Mouse (Mus musculus) left cerebral cortex, adult 18-20 months (tissue): Measurements from ENCODE around the gene Dnajb4. TPM values are rescaled to one million over a fixed set of nuclear protein-coding genes. Genes with fewer than 3 reads are reported as not detected.
"Not testable (repeated sequence)": the region's sequence is repeated elsewhere in the genome, so short reads cannot be mapped to it uniquely, and the experiment has no call there.

Experiments used
- DNase-seq, 2 experiments: peaks; one replicate each; pipeline ENCODE4 v3.0.0; 2021 to 2022; ENCODE audit warnings: low spot score in 2 of 2, mixed read lengths in 1 of 2
- total RNA-seq, 2 experiments: library from RNA; stranded (reverse); gene quantifications; 2 replicates each; pipeline ENCODE4 v1.2.3; 2021

Gene Dnajb4
- total RNA-seq, 2 experiments from 2014 or later: 74.9 to 82.4 TPM

- no peak for DNase-seq
Measured at GRCm38 (mm10) chr3:152151725-152152482, 58.2 kb downstream of the Dnajb4 start.

DNA sequence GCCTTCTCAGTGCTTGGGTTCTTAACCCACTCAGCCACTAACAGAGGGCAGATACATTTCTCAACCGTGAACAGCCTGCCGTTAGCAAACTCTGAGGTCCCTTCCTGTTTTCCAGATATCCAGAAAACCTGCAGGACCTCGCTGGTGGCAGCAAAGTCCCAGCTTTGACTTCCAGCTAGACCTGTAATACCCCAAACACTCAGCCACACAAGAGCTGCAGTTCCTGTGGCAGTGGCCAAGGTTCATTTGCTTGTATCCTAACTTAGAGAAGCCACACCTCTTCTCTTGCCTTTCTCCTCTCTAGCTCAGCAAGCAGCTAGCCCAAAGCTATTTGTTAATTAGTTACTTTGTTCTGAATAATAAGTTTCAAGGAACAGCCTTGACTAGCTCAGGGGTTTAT is 60.2 kb downstream of the Dnajb4 start:
- DNase-seq: no peak

DNA sequence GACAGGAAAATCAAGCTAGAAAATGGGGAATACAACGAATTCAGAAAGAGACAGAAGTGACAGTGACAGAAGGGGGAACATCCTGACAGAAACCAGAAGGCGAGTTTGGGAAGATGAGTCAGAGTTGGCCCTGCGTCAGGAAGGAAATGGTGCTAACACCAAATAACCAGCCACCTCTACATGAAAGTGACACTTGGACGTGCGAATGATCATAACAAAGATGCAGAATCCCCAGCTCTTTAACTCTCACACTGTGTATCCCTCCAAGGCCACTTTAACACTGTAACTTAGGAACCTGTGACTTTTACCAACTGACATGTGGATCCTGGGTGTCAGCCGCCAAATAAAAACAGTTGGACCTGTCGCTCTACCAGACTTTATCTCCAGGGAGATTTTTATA is 60.7 kb downstream of the Dnajb4 start:
- no peak for DNase-seq

GRCm38 (mm10) chr3:152147085-152147831 is 62.8 kb downstream of the Dnajb4 start:
- DNase-seq: no peak

DNA sequence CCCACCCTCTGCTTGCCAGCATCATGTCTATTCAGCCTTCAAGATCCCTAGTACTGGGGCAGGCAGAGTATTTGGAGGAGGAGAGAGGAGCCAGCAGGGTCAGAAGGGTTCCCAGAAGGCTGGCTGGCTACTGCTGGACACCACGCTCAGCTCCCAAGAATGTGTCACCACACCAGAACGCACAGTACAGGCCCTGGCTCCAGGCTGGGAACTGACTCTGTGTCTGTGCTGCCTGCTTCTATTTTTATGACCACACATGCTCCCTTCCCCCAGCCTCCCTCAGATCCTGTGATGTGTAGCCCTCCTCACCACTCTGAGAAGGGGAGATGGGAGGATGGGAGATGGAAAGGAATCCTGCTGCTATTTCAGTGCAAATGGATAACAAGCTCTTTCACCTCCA is 64.9 kb downstream of the Dnajb4 start:
- no peak for DNase-seq

DNA sequence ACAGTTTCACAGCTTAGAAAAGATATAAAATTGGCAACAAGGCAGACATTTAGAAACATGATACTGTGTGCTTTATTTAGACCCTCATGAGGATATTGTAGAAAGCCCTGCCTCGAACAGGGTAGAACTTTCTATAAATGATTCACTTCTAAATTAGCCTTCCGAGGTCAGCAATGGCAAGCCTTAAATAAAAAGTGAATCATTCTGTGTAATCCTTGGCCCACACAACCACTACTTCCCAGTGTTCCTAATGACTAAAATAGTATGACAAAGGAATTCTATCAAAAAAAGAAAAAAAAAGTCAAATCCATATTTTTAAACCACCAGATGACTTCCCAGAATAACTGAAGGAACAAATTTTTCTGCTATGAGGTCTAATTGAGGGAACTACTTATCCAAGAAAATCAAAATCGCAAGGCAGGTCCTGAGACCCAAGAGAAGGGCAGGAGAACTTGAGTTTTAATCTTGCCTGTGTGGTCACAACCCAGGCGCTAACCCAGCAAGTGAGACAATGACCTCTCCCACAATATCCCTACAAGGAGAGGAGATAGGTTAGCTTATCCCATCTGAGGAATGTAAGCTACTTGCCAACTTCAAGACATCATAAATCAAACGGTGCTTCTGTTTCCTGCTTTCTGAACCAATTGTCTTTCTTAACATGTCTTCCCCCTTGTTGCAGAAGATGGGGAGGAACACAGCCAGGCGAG is 67.0 kb downstream of the Dnajb4 start:
- DNase-seq: no peak

- DNase-seq: no peak
Measured at GRCm38 (mm10) chr3:152142146-152142545, 68.0 kb downstream of the Dnajb4 start.

DNA sequence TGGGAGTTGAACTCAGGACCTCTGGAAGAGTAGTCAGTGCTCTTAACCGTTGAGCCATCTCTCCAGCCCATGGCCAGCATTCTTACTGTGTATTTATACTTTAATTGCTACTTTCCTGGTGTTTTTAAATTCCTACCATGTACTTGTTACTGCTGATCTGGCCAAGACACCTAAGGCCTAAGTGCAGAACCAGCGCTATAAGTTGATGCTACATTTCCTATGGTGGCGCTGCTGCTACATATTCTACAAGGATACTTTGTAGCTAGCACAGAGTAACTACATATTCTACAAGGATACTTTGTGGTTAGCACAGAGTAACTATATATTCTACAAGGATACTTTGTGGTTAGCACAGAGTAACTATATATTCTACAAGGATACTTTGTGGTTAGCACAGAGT is 70.8 kb downstream of the Dnajb4 start:
- DNase-seq: not testable (repeated sequence)

- not testable (repeated sequence) for DNase-seq
Measured at GRCm38 (mm10) chr3:152136106-152136505, 74.0 kb downstream of the Dnajb4 start.

GRCm38 (mm10) chr3:152133621-152134020 is 76.5 kb downstream of the Dnajb4 start:
- no peak for DNase-seq

DNA sequence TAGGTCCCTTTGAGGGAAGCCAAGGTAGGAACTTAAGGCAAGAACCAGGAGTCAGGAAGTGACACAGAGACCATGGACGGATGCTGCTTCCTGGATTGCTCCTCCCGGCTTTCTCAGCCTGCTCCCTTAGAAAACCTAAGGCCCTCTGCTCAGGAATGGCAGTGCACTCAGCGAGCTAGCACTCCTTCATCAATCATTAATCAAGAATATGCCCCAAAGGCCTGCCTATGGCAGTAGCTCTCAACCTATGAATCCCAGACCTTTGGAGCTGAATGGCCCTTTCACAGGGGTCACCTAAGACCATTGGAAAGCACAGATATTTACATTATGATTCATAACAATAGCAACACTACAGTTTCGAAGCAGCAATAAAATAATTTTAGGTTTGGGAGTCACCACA is 79.1 kb downstream of the Dnajb4 start:
- DNase-seq: no peak

- not testable (repeated sequence) for DNase-seq
Measured at GRCm38 (mm10) chr3:152129426-152129825, 80.7 kb downstream of the Dnajb4 start.

DNA sequence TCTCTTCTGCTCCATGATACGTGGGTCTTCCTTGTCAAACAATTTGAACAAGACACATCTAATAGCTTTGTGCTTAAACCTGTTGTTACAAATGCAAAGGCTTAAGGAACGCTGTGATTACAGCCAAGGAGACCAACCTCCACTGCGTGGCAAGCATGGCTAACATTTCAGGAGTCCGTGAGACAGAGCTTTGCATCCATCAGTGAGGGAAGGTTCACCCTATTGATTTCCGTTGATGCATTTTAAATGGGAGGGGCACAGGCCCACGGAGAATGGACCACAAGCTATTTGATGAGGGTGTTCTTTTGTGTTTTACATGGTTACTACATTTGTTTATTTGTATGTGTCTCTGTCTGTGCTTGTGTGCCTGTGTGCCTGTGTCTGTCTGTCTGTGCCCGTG is 81.5 kb downstream of the Dnajb4 start:
- no peak for DNase-seq

Other genes starting within 250 kb of the Dnajb4 start
- 1 to 10 TPM; 3.2 to 3.5 TPM for gene Gipc2, start 44.1 kb downstream of the Dnajb4 start, total RNA-seq
- 100 to 1,000 TPM; 116 to 121 TPM for gene Fubp1, start 120 bp upstream of the Dnajb4 start, total RNA-seq
- 1 to 10 TPM; 2.1 to 3.7 TPM for gene Nexn, start 56.0 kb upstream of the Dnajb4 start, total RNA-seq
- 10 to 100 TPM; 81.7 to 87.4 TPM for gene Miga1, start 130.1 kb upstream of the Dnajb4 start, total RNA-seq
- gene Usp33, start 136.2 kb upstream of the Dnajb4 start, total RNA-seq: 100 to 1,000 TPM; 130 to 137 TPM
- 10 to 100 TPM; 52.7 to 52.9 TPM for gene Zzz3, start 185.2 kb upstream of the Dnajb4 start, total RNA-seq